ENCODE assay signal across 7 mouse cellular contexts in the genomic region with DNA sequence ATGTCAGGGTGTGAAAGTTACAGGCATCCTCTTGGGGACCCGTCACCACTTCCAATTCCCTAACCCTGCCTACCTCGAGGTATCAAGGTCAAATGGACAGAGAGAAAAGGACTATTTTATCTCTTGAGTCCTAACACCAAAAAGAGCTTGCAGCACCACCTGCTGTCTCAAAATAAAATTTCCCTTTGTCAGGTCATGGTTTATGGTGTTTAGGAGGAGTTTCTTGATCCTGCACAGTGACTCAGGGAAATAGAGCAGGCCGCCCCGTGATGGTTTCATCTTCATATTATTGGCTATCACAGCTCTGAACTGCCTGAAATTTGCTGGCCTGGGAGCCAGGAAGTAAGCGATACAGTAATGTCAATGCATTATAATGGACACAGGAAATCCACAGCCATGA. TPM values are rescaled to one million over a fixed set of nuclear protein-coding genes. Genes with fewer than 3 reads are reported as not detected.
DNase-seq lines count a peak whose midpoint lies in the region; ATAC-seq and TF ChIP-seq lines count a peak whose summit lies in the region.

No protein-coding gene starts in this region.

- H3K27ac ChIP-seq in midbrain, embryonic 14.5 days (replicated peaks; ENCODE audit: low read depth, low read length) = no peak overlapping the region
- H3K27ac ChIP-seq in midbrain, embryonic 13.5 days = no peak overlapping the region
- H3K27ac ChIP-seq in lung, postnatal 0 days (ENCODE audit: low read length) = no peak overlapping the region

- no peaks in the 10 kb centered on the region for H3K4me1 ChIP-seq in midbrain, embryonic 14.5 days (ENCODE audit: control insufficient read depth, insufficient read depth, low read length)
- no peaks in the 10 kb centered on the region; the same call in 1 of the 2 replicates for H3K4me1 ChIP-seq in midbrain, embryonic 13.5 days (replicated peaks)
- H3K4me1 ChIP-seq in lung, postnatal 0 days (ENCODE audit: insufficient read depth, low read depth, low read length) = no peaks in the 10 kb centered on the region

- H3K4me3 ChIP-seq in midbrain, embryonic 14.5 days (replicated peaks; ENCODE audit: low read depth, low read length) = no peak overlapping the region
- H3K4me3 ChIP-seq in midbrain, embryonic 13.5 days (replicated peaks) = no peak overlapping the region
- no peak overlapping the region for H3K4me3 ChIP-seq in lung, postnatal 0 days (ENCODE audit: low read depth, low read length)

- H3K9ac ChIP-seq in midbrain, embryonic 14.5 days (replicated peaks; ENCODE audit: low read length) = no peak overlapping the region
- H3K9ac ChIP-seq in midbrain, embryonic 13.5 days (replicated peaks) = no peak overlapping the region
- no peak overlapping the region for H3K9ac ChIP-seq in lung, postnatal 0 days (replicated peaks; ENCODE audit: low read depth)

- no peak for ATAC-seq in midbrain, embryonic 14.5 days (ENCODE audit: low FRiP score, low TSS enrichment)
- no peak for ATAC-seq in midbrain, embryonic 13.5 days
- ATAC-seq in lung, postnatal 0 days = no peak
- ATAC-seq in erythroid progenitor cell, adult 5-6 weeks (replicated peaks; ENCODE audit: low FRiP score, poor library complexity, severe bottlenecking) = no peak

- 53% methylated on average over 5 of the region's 5 CpGs for WGBS in midbrain, embryonic 14.5 days
- 52% methylated on average over 5 of the region's 5 CpGs for WGBS in midbrain, embryonic 13.5 days
- 32% methylated on average over 5 of the region's 5 CpGs for WGBS in lung, postnatal 0 days

- peak; percentile 78 for DNase-seq in midbrain, embryonic 14.5 days
- peak; percentile 15 to 37 for DNase-seq in adrenal gland, adult 18-20 months (ENCODE audit: low spot score in 2 of 2)
- peak; percentile 70 for DNase-seq in cerebellum, adult 9-11 months
- DNase-seq in heart, postnatal 36 days = peak; percentile 37 to 38
- DNase-seq in lung, postnatal 0 days (ENCODE audit: low spot score) = peak; percentile 45

- no peak for TF ChIP-seq EP300 in lung, postnatal 0 days (IDR thresholded peaks at IDR 0.05)

- intact Hi-C loops in heart, postnatal 36 days (cut with DNase I) = loop anchor here (1.0 to 10.0 kb wide), 2 partner anchors 72 to 210 kb away; a partner anchor contains a TSS

- H3K27me3 ChIP-seq in midbrain, embryonic 14.5 days (ENCODE audit: control insufficient read depth, insufficient read depth, low read length) = no peaks in the 10 kb centered on the region
- no peaks in the 10 kb centered on the region for H3K27me3 ChIP-seq in midbrain, embryonic 13.5 days
- no peaks in the 10 kb centered on the region for H3K27me3 ChIP-seq in lung, postnatal 0 days (replicated peaks; ENCODE audit: insufficient read depth, low read length)

- no peaks in the 10 kb centered on the region for H3K36me3 ChIP-seq in midbrain, embryonic 14.5 days (ENCODE audit: control insufficient read depth, insufficient read depth, low read length)
- no peaks in the 10 kb centered on the region for H3K36me3 ChIP-seq in midbrain, embryonic 13.5 days
- no peaks in the 10 kb centered on the region for H3K36me3 ChIP-seq in lung, postnatal 0 days (ENCODE audit: insufficient read depth, low read length)

- peak; percentile 66 for TF ChIP-seq CTCF in lung, postnatal 0 days (IDR thresholded peaks at IDR 0.05)

- H3K9me3 ChIP-seq in midbrain, embryonic 14.5 days (ENCODE audit: control insufficient read depth, low read length) = no peaks in the 10 kb centered on the region
- no peaks in the 10 kb centered on the region for H3K9me3 ChIP-seq in midbrain, embryonic 13.5 days
- no peaks in the 10 kb centered on the region for H3K9me3 ChIP-seq in lung, postnatal 0 days (ENCODE audit: low read length)

- no peak overlapping the region for H3K4me2 ChIP-seq in midbrain, embryonic 14.5 days (ENCODE audit: low read length)
- no peak overlapping the region for H3K4me2 ChIP-seq in midbrain, embryonic 13.5 days (replicated peaks)
- no peak overlapping the region for H3K4me2 ChIP-seq in lung, postnatal 0 days (replicated peaks; ENCODE audit: low read depth, low read length)

RNA-seq across cellular contexts. Expression of a gene that starts 56.6 kb away (rescaled TPM):
- 53.2 and 59.8 TPM in 2 replicates for polyA plus RNA-seq in midbrain, embryonic 14.5 days (2014; fragmentation: Nextera tagmentation; extraction: Ambion mirVana)
- 35.2 and 38.3 TPM in 2 replicates for polyA plus RNA-seq in midbrain, embryonic 13.5 days (2015; fragmentation: Nextera tagmentation; extraction: Ambion mirVana)
- 100 to 1,000 TPM; 123 to 171 TPM for total RNA-seq in adrenal gland, adult 18-20 months (2021)
- 100 to 1,000 TPM; 392 to 396 TPM for total RNA-seq in heart, postnatal 36 days (2021)
- 18.1 and 19.8 TPM in 2 replicates for polyA plus RNA-seq in lung, postnatal 0 days (2015; fragmentation: Nextera tagmentation; extraction: Ambion mirVana)
- total RNA-seq in erythroid progenitor cell, adult 5-6 weeks (2015; ENCODE audit: low replicate concordance) = 1.7 and 1.8 TPM in 2 replicates
- total RNA-seq in erythroid progenitor cell, adult 5-6 weeks (2017; ENCODE audit: low replicate concordance) = 1.7 and 2.4 TPM in 2 replicates

RNA-seq across cellular contexts. Expression of a gene that starts 57.0 kb away (rescaled TPM):
- polyA plus RNA-seq in midbrain, embryonic 14.5 days (2014; fragmentation: Nextera tagmentation; extraction: Ambion mirVana) = 32.1 and 40.6 TPM in 2 replicates
- 12.2 and 12.8 TPM in 2 replicates for polyA plus RNA-seq in midbrain, embryonic 13.5 days (2015; fragmentation: Nextera tagmentation; extraction: Ambion mirVana)
- total RNA-seq in adrenal gland, adult 18-20 months (2021) = 1 to 10 TPM in 1 of 2 experiments, under 1 TPM in 1; 0.83 to 1.2 TPM
- 1 to 10 TPM; 2.1 to 2.2 TPM for total RNA-seq in heart, postnatal 36 days (2021)
- polyA plus RNA-seq in lung, postnatal 0 days (2015; fragmentation: Nextera tagmentation; extraction: Ambion mirVana) = 0.45 and 0.63 TPM in 2 replicates
- total RNA-seq in erythroid progenitor cell, adult 5-6 weeks (2015; ENCODE audit: low replicate concordance) = 3.4 TPM in 1 of 2 replicates, not detected in the other
- total RNA-seq in erythroid progenitor cell, adult 5-6 weeks (2017; ENCODE audit: low replicate concordance) = not detected in 2 replicates

Comparison
In these comparisons a context has a peak if more than half of its experiments do, and no peak if none do; other contexts are left out.
1. DNase-seq: peak in every context shown above with its lines; median percentile 78 in midbrain, embryonic 14.5 days; 70 in cerebellum, adult 9-11 months; 45 in lung, postnatal 0 days; 38 in heart, postnatal 36 days; 26 in adrenal gland, adult 18-20 months.
2. RNA of a gene that starts 56.6 kb away (total RNA-seq): 392 to 396 TPM in heart, postnatal 36 days and 123 to 171 TPM in adrenal gland, adult 18-20 months; 1.7 to 2.4 TPM in erythroid progenitor cell, adult 5-6 weeks; every median in the first group is over 10 times any median in the second.